Mouse (Mus musculus) olfactory bulb, adult 2 months (tissue): ENCODE measurements around the gene Ccl17.
A peak's percentile ranks its signal among the peaks of the same experiment; 100 is the strongest.

Experiments used
- CTCF ChIP-seq: fragments of 200-500 bp; IDR thresholded peaks from 2 replicates; pipeline ENCODE4 v1.5.1; 2012; ENCODE audit warnings: low read depth, mild to moderate bottlenecking, low read length, moderate library complexity; ENCODE audit not compliant: insufficient read depth
- POLR2A ChIP-seq: fragments of 200-500 bp; IDR thresholded peaks from 2 replicates; pipeline ENCODE4 v1.6.1; 2012; ENCODE audit warnings: mild to moderate bottlenecking, low read depth, low read length, moderate library complexity; ENCODE audit not compliant: insufficient read depth

DNA sequence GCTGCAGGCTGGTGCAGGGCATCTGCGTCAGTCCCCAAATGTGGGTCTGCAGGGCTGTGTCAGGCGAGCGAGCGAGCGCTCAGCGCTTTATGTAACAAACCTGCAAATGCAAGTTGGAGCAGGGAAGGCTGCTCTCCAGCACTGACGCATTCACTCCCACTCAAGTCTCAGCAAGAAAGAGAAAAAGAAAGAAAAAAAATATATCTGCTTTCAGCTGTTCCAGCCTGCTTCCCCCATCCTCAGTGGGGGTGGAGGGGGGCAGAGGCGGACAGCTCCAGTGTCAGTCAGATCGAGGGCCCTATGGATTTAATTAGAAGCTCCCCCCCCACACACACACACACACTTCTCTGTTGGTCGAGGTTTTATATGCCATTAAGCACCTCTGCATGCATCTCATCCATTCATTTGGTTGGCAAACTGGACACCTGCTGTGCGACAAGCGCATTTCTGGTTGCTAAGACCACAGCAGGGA, 36.5 kb upstream of the Ccl17 start:
- peak; percentile 44; the same call in 1 of the 2 replicates for TF ChIP-seq POLR2A
- TF ChIP-seq CTCF: no peak
